Mouse (Mus musculus) mouse embryonic stem cell (cell line): Measurements from ENCODE around the gene Bag1.

ENCODE experiments used
- in situ Hi-C, 2 experiments: fragments of 300-500 bp; cut with MboI; formaldehyde crosslinking; loops; 1 replicate in 1 of 2; 3 replicates in 1 of 2; pipeline ENCODE4 v1.14.3; 2019 to 2020; ENCODE audit warnings: low sequenced_read_pairs in 2 of 2, low pct_unique_long_range_greater_than_20kb in 1 of 2, mixed read lengths in 1 of 2; ENCODE audit not compliant: unreplicated experiment in 1 of 2

Gene Bag1

DNA sequence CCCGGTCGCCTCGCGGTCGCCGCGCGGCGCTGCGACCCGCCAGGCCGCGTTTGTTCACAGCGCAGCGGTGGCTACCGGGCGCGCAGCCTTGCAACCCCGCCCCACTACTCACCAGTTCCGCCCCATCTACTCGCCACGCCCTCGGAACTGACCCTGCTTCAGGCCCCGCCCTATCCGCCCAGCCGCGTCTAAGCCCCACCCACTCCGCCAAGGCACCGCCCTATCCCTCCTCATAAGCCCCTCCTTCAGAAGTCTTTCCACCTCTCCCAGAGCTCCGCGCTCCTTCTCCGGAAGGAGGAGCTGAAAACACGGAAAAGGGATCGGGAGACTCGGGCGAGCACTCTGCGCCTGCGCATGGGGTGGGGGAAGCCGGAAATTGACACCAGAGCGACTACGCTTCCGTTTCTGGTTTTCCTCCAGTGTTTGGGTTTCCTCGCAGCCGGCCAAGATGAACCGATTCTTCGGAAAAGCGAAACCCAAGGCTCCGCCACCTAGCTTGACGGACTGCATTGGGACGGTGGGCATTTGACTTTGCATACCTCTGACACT is at the start of gene Bag1, which contains the start of gene Chmp5:
TSS of gene Bag1 (minus strand) at position 135 of the 549 bp plus-strand sequence.
TSS of gene Chmp5 (plus strand) at position 248 of the 549 bp plus-strand sequence.
- in situ Hi-C loops = no loop called here

DNA sequence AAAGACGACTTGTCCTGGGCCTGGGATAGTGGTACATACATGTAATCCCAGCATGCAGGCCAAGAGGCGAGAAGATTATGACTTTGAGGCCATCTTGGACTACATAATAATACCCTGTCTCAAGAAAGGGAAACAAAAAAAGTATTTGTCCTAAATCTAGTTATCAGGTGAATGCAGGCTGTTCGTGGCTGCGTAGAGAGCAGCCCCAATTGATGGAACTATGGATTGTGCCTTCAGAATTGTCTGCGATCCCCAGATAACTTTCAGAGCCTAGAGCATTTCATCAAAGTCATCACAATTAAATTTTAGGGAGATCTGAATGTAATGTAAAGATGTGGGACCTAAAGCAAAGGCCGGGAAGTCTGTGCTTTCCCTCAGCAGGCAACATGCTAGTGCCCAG is 48.2 kb upstream of the Bag1 start:
- in situ Hi-C loops = loop anchor here (10.0 kb wide), 3 partner anchors 218 to 252 kb away; no protein-coding TSS in a partner anchor

DNA sequence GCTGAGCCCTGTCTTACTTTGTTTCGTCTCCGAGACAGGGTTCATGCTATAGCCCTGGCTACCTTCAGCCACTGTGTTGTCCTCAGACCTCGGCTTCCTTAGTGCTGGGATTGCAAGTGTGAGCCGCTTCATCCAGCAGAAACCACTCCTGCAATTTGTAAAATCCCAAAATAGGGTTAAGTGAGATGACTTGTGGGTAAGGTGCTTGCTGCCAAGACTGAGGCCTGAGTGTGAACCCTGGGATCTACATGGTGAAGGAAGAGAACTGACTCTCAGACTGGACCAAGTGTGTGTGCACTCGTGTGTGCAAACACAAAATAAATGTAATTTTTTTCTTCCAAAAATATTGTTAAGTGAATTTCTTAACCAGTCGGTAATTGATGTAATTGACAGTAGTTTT is 41.5 kb upstream of the Bag1 start:
- in situ Hi-C loops = loop anchor here (5.0 to 10.0 kb wide), 4 partner anchors 33 to 245 kb away; no protein-coding TSS in a partner anchor

GRCm38 (mm10) chr4:40983686-40984085 is 35.6 kb upstream of the Bag1 start:
- in situ Hi-C loops = no loop called here

GRCm38 (mm10) chr4:40982486-40982885 is 34.4 kb upstream of the Bag1 start:
- in situ Hi-C loops = no loop called here

DNA sequence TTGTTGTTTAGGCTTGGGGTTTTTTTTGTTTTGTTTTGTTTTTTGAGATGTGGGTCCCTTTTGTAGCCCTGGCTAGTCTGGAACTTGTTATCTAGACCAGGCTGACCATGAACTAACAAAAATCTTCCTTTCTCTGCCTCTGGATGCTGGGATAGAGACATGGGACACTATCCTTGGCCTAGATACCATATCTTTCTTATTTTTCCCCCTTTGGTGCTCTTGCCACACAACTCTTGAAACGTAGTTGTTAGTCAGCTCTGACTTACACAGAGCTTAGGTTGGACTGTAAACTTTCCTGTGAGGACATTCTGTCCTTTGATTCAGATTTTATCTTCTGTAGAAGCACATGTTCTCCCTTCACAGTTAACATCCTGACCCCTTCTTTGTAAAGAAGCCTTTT is 31.3 kb upstream of the Bag1 start:
- in situ Hi-C loops = no loop called here

GRCm38 (mm10) chr4:40976651-40977050 is 28.6 kb upstream of the Bag1 start:
- in situ Hi-C loops = no loop called here

GRCm38 (mm10) chr4:40975678-40976077 is 27.6 kb upstream of the Bag1 start:
- in situ Hi-C loops = no loop called here

DNA sequence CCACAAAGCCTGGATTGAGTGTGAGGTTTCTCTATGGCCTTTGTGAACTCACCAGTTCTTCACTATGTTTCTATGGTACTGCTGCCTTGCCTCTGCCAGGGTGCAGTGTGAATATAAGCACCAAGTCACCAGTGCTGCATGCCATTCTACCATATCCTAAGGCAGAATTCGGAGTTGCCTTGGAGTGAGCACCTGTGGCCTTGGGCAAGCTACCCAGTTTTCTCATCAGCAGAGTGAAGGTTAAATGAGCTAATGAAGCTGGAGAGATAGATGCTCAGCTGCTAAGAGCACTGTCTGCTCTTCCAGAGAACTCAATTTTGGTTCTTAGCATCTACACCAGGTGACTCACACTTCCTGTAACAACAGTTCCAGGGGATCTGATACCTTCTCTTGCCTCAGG is 25.9 kb upstream of the Bag1 start:
- in situ Hi-C loops = no loop called here

GRCm38 (mm10) chr4:40971744-40972143 is 23.6 kb upstream of the Bag1 start:
- in situ Hi-C loops = no loop called here

DNA sequence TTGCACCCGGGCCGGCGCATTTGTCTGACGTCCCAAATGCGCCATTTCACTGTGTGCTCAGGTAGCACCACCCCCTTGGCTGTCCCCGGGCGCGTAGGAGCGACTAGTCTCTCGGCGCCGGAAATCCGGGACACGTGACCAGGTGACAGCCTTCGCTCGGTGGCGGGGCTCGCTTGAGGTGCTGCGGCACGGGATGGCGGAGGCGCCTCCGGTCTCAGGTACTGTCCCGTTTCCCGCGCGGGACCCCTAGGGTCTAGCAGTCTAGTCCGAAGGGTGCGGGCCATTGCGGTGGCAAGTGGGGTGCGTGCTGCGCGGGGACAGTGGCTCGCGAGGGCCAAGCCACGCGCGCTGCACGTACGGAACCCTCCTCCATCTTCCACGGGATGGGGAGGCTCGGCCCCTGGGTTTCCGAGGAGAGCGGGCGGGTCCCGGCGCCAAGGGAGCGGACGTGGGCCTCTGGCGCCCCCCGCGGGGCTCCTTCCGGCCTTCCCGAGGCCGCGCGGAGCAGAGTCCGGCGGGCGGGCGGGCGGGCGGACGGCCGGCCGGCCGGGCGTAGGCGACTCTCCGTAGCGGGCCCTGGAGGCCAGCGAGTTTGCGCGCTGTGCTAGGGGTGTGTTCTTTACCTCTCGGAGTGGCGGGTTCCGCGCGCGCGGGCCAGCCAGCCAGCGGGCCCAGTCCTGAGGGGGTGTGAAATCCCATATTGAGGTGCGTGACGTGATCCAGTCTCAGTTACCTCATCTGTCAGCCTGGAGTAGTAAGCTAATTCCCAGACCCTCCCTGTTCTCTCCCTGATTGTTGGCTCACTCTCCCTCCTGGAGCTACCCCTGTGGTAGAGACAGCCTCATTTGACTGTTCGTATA is 23.0 kb upstream of the Bag1 start, which contains the start of gene Nfx1:
TSS of gene Nfx1 (plus strand) at position 65 of the 860 bp plus-strand sequence.
- in situ Hi-C loops = no loop called here

GRCm38 (mm10) chr4:40970592-40970841 is 22.4 kb upstream of the Bag1 start:
- in situ Hi-C loops = no loop called here

- in situ Hi-C loops = no loop called here
Observed at GRCm38 (mm10) chr4:40969781-40970591, 21.9 kb upstream of the Bag1 start.

DNA sequence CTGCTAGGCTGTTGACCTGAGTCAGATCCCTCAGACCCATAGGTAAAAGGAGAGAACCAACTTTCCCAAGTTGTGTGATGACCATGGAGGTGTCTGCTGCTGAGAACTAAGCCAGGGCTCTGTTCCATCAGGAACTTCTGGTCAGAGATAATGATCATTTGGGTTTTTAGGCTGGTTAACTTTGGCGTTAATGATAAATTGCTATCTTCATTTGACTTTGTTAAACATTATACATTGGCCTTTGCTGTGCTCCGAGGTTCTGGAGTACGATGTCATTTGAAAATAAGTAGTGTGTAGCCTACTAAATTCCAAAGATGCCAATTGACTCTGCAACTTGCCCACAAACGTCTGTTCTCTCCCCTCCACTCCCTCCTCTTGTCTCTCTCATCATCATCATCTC is 21.1 kb upstream of the Bag1 start:
- in situ Hi-C loops = no loop called here

- in situ Hi-C loops = no loop called here
Observed at GRCm38 (mm10) chr4:40963536-40963935, 15.4 kb upstream of the Bag1 start.

DNA sequence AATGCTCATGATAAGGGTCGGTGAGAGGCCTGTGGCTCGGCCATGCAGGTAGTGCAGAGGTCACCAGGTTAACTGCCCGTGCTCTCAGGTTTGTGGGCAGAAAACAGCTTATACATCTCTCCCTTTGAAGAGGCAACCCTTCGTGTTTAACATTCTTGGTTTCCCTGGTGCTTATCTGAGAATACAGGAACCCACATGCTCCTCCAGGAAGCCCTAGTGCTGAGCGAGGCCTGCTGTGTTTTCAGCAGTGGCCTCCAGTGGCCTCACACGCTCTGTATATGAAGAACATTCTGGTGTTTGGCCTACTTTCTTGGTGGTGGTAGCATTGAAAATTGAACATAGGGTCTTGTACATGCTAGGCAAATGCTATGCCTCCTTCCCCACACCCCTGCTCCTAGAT is 7.8 kb upstream of the Bag1 start:
- in situ Hi-C loops = no loop called here

DNA sequence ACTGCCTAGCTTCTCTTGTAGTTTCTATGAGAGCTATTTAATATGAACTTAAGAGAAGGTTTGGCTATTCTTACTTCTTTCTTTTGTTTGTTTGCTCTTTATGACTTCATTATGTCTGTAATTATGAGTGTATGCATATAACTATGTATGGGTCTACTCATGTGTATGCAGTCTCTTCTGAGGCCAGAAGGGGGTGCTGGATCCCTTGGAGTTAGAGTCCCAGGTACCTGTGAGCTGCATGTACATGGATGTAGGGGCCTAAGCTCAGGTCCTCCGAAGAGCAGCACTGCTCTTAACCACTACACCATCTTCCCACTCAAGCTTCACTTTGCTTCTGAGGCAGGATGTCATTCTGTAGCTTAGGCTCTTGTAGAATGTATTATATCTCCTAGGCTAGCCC is 5.4 kb upstream of the Bag1 start:
- in situ Hi-C loops = no loop called here

- in situ Hi-C loops = no loop called here
Observed at GRCm38 (mm10) chr4:40947565-40948159, 432 bp downstream of the Bag1 start.

GRCm38 (mm10) chr4:40946516-40947121 is 1.5 kb downstream of the Bag1 start:
- in situ Hi-C loops = no loop called here
